In the genomic region with DNA sequence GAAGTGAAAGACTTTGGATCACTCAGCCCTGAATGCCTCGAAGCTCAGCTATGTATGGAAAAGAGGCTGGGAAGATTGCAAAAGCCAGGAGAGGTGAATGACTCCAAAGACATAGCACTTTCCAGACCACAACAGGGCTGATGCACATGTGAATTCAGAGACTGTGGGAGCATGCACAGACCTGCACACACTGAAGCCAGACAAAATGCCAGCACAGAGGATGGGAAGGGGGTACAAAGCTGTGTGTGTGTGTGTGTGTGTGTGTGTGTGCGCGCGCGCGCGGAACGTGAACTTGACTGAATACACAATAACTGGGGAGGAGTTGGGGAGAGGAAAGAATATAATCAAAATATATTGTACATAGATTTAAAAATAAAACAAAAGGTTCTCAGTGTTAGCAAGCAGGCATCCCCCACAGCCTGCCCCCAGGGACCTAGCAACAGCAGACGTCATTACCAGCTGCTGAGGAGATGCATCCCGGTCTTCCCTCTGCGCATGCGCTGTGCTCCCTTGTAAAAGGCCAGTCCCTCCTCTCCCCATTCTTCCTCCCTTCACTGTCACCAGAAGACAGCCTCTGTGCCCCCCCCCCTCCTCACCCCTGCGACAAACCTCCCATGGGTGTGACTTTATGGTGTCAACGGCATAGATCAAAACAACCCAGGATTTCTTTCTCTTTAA, we compare ENCODE assay signal across 9 mouse cellular contexts.
DNase-seq lines count a peak whose midpoint lies in the region; ATAC-seq and TF ChIP-seq lines count a peak whose summit lies in the region.
"Had no signal": no experiment of that assay in that cellular context is flagged by ENCODE, and none has a peak within 500 bp of the region (broad histone marks: within the 10 kb centered on the region; RNA-seq: fewer than 3 reads in every experiment).

No protein-coding gene starts in this region.

- no peak overlapping the region for H3K9ac ChIP-seq in stomach, embryonic 14.5 days (replicated peaks; ENCODE audit: low read depth, low read length)
- no peak overlapping the region for H3K9ac ChIP-seq in stomach, postnatal 0 days (ENCODE audit: low read length)
- no peak overlapping the region for H3K9ac ChIP-seq in hindbrain, embryonic 14.5 days
- H3K9ac ChIP-seq: liver, embryonic 13.5 days had no signal

- no peaks in the 10 kb centered on the region for H3K4me1 ChIP-seq in stomach, embryonic 14.5 days (ENCODE audit: control insufficient read depth, insufficient read depth, low read length)
- H3K4me1 ChIP-seq in stomach, postnatal 0 days (replicated peaks; ENCODE audit: control insufficient read depth, insufficient read depth) = no peaks in the 10 kb centered on the region
- no peaks in the 10 kb centered on the region for H3K4me1 ChIP-seq in hindbrain, embryonic 14.5 days (replicated peaks; ENCODE audit: control insufficient read depth, insufficient read depth, low read length)
- H3K4me1 ChIP-seq: liver, embryonic 13.5 days had no signal

- H3K9me3 ChIP-seq in stomach, embryonic 14.5 days (ENCODE audit: control insufficient read depth, low read depth, low read length) = no peaks in the 10 kb centered on the region
- H3K9me3 ChIP-seq in stomach, postnatal 0 days (ENCODE audit: control insufficient read depth, low read length) = no peaks in the 10 kb centered on the region
- no peaks in the 10 kb centered on the region for H3K9me3 ChIP-seq in hindbrain, embryonic 14.5 days (ENCODE audit: control insufficient read depth, low read length)
- H3K9me3 ChIP-seq: liver, embryonic 13.5 days had no signal

- no peak overlapping the region for H3K27ac ChIP-seq in stomach, embryonic 14.5 days (ENCODE audit: low read length)
- H3K27ac ChIP-seq in stomach, postnatal 0 days (replicated peaks) = no peak overlapping the region
- no peak overlapping the region for H3K27ac ChIP-seq in hindbrain, embryonic 14.5 days
- H3K27ac ChIP-seq: liver, embryonic 13.5 days had no signal

- no peak overlapping the region for H3K4me3 ChIP-seq in stomach, embryonic 14.5 days (ENCODE audit: low read depth, low read length)
- no peak overlapping the region for H3K4me3 ChIP-seq in stomach, postnatal 0 days (ENCODE audit: low read depth, low read length)
- no peak overlapping the region for H3K4me3 ChIP-seq in hindbrain, embryonic 14.5 days (replicated peaks; ENCODE audit: low read length)
- H3K4me3 ChIP-seq: liver, embryonic 13.5 days had no signal

- no peaks in the 10 kb centered on the region for H3K36me3 ChIP-seq in stomach, embryonic 14.5 days (ENCODE audit: control insufficient read depth, insufficient read depth, low read length)
- H3K36me3 ChIP-seq in stomach, postnatal 0 days (ENCODE audit: control insufficient read depth, insufficient read depth, low read length) = no peaks in the 10 kb centered on the region
- no peaks in the 10 kb centered on the region for H3K36me3 ChIP-seq in hindbrain, embryonic 14.5 days (replicated peaks; ENCODE audit: control insufficient read depth, insufficient read depth)
- H3K36me3 ChIP-seq: liver, embryonic 13.5 days had no signal

- ATAC-seq in stomach, embryonic 14.5 days (ENCODE audit: insufficient number of reproducible peaks, insufficient read depth, low FRiP score, low read depth) = 0 out of 2 replicates have a peak, but pooled peaks have one; percentile 49
- no peak for ATAC-seq in stomach, postnatal 0 days (ENCODE audit: low FRiP score, low TSS enrichment)
- peak; percentile 6; the same call in 1 of the 2 replicates for ATAC-seq in hindbrain, embryonic 14.5 days (ENCODE audit: low FRiP score)

- TF ChIP-seq EP300 in stomach, postnatal 0 days (optimal IDR thresholded peaks at IDR 0.05) = no peak

- no peaks in the 10 kb centered on the region for H3K27me3 ChIP-seq in stomach, embryonic 14.5 days (ENCODE audit: control insufficient read depth, insufficient read depth, low read length)
- no peaks in the 10 kb centered on the region for H3K27me3 ChIP-seq in stomach, postnatal 0 days (ENCODE audit: control insufficient read depth, insufficient read depth, low read length)
- no peaks in the 10 kb centered on the region for H3K27me3 ChIP-seq in hindbrain, embryonic 14.5 days (ENCODE audit: control insufficient read depth, insufficient read depth, low read length)
- H3K27me3 ChIP-seq: liver, embryonic 13.5 days had no signal

- TF ChIP-seq CTCF in stomach, postnatal 0 days (IDR thresholded peaks at IDR 0.05; ENCODE audit: low read depth) = no peak

- 75% methylated on average over 14 of the region's 14 CpGs for WGBS in stomach, embryonic 14.5 days
- 63% methylated on average over 14 of the region's 14 CpGs for WGBS in stomach, postnatal 0 days
- 75% methylated on average over 14 of the region's 14 CpGs for WGBS in hindbrain, embryonic 14.5 days

- DNase-seq in embryo, embryonic 10 days (ENCODE audit: low spot score) = peak; percentile 55
- no peak for DNase-seq in embryo, embryonic 9.5 days (ENCODE audit: extremely low spot score)
- no peak for DNase-seq in stomach, postnatal 0 days (ENCODE audit: low spot score)
- DNase-seq in hindbrain, embryonic 14.5 days (ENCODE audit: low spot score) = peak; percentile 52
- DNase-seq in layer of hippocampus, postnatal 36 days = peak; percentile 27 to 31
- DNase-seq in right cerebral cortex, postnatal 14 days = peak; percentile 67
- no peak for DNase-seq in yolk sac, embryonic 10.5 days (ENCODE audit: low spot score)
- DNase-seq: liver, embryonic 13.5 days had no signal

- no peak overlapping the region for H3K4me2 ChIP-seq in stomach, embryonic 14.5 days (replicated peaks; ENCODE audit: low read depth, low read length)
- H3K4me2 ChIP-seq in stomach, postnatal 0 days (replicated peaks; ENCODE audit: low read depth) = no peak overlapping the region
- H3K4me2 ChIP-seq in hindbrain, embryonic 14.5 days (replicated peaks) = no peak overlapping the region
- H3K4me2 ChIP-seq: liver, embryonic 13.5 days had no signal

Comparison
In these comparisons a context has a peak if more than half of its experiments do, and no peak if none do; other contexts are left out.
1. DNase-seq: peak in embryo, embryonic 10 days (single experiment), hindbrain, embryonic 14.5 days (single experiment), layer of hippocampus, postnatal 36 days (2 of 2) and right cerebral cortex, postnatal 14 days (single experiment); none in embryo, embryonic 9.5 days (single experiment), stomach, postnatal 0 days (single experiment) and yolk sac, embryonic 10.5 days (single experiment).